Mouse (Mus musculus) liver, embryonic 12.5 days (tissue): ENCODE measurements at regions not wholly inside any gene's neighbourhood (a gene's known extent, or its start where the extent isn't known, plus 50 kb on each side); places are given as distances from the start of the nearest gene placed in this dataset.

ENCODE experiments used
- ATAC-seq: fragments of 200-750 bp; cut with Nextera tagmentation; 2 replicates; pipeline ENCODE4 v1.8.0; 2017; ENCODE audit warnings: moderate number of reproducible peaks, mild to moderate bottlenecking, moderate library complexity
- H3K27ac ChIP-seq: fragments of 300-500 bp; sonication (generic); 2 replicates; pipeline ENCODE4 v1.5.1; 2016; ENCODE audit warnings: mild to moderate bottlenecking
- H3K27me3 ChIP-seq: fragments of 300-500 bp; sonication (generic); replicated peaks from 2 replicates; pipeline ENCODE4 v1.6.1; 2016; ENCODE audit warnings: mild to moderate bottlenecking, moderate library complexity
- H3K36me3 ChIP-seq: fragments of 300-500 bp; sonication (generic); 2 replicates; pipeline ENCODE4 v1.6.1; 2016; ENCODE audit warnings: mild to moderate bottlenecking, moderate library complexity
- H3K4me1 ChIP-seq: fragments of 300-500 bp; sonication (generic); 2 replicates; pipeline ENCODE4 v1.6.1; 2016
- H3K4me2 ChIP-seq: fragments of 300-500 bp; sonication (generic); 2 replicates; pipeline ENCODE4 v1.6.1; 2016; ENCODE audit warnings: mild to moderate bottlenecking, moderate library complexity
- H3K4me3 ChIP-seq: fragments of 300-500 bp; sonication (generic); 2 replicates; pipeline ENCODE4 v1.5.1; 2016; ENCODE audit warnings: mild to moderate bottlenecking, moderate library complexity
- H3K9ac ChIP-seq: fragments of 300-500 bp; sonication (generic); 2 replicates; pipeline ENCODE4 v1.6.1; 2016; ENCODE audit warnings: mild to moderate bottlenecking, moderate library complexity
- H3K9me3 ChIP-seq: fragments of 300-500 bp; sonication (generic); replicated peaks from 2 replicates; pipeline ENCODE4 v1.6.1; 2016; ENCODE audit warnings: mild to moderate bottlenecking, moderate library complexity
- WGBS: fragments of 180-500 bp; shearing (Covaris S2); methylation state at CpG from one replicate; pipeline ENCODE4 v1.1.7; 2016; ENCODE audit not compliant: insufficient replicate concordance; 5-methylcytosine and 5-hydroxymethylcytosine counted together

GRCm38 (mm10) chr13:112213652-112214081 is 74.6 kb upstream of the Ankrd55 start:
- Histone ChIP-seq H3K9ac (no peak overlapping the region), H3K27ac (no peak overlapping the region), H3K27me3 (peaks cover 11% of the 10 kb centered on the region; the same call in 1 of the 2 replicates), H3K4me3 (no peak overlapping the region), H3K4me1 (no peaks in the 10 kb centered on the region), H3K4me2 (no peak overlapping the region), H3K9me3 (no peaks in the 10 kb centered on the region), H3K36me3 (no peaks in the 10 kb centered on the region)
- ATAC-seq, result no peak
- WGBS, result 69% methylated on average over 17 of the region's 17 CpGs

DNA sequence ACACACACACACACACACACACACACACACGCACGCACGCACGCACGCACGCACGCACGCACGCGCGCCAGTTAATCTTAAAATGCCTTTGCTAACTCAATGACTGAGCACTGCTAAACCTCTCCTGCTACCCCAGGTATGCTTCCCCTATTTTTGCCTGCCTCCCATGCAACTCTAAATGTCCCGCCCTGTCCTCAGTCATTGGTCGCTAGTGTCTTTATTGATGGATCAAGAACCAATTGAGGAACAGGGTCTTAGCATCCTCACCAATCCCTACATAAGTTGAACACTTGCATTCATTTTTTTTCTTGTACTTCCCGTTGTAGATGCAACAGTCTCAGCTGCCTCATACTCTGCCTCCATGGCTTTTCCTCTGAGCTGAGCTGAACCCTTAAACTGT is 72.2 kb upstream of the Ankrd55 start:
- ATAC-seq, result no peak
- Histone ChIP-seq H3K27me3 (peaks cover 11% of the 10 kb centered on the region; the same call in 1 of the 2 replicates), H3K4me1 (no peaks in the 10 kb centered on the region), H3K9ac (no peak overlapping the region), H3K27ac (no peak overlapping the region), H3K9me3 (no peaks in the 10 kb centered on the region), H3K36me3 (no peaks in the 10 kb centered on the region), H3K4me2 (no peak overlapping the region), H3K4me3 (no peak overlapping the region)
- 81% methylated on average over 14 of the region's 14 CpGs for WGBS

GRCm38 (mm10) chr13:112218389-112218788 is 69.9 kb upstream of the Ankrd55 start:
- Histone ChIP-seq H3K9ac (no peak overlapping the region), H3K4me3 (no peak overlapping the region)
- 65% methylated on average over 5 of the region's 5 CpGs for WGBS

GRCm38 (mm10) chr13:112220184-112220583 is 68.1 kb upstream of the Ankrd55 start:
- no peaks in the 10 kb centered on the region for H3K4me1 ChIP-seq
- H3K27ac ChIP-seq, result no peak overlapping the region
- no peaks in the 10 kb centered on the region for H3K36me3 ChIP-seq
- H3K9ac ChIP-seq, result no peak overlapping the region
- no peak overlapping the region for H3K4me2 ChIP-seq
- H3K4me3 ChIP-seq, result no peak overlapping the region
- no peak for ATAC-seq
- WGBS, result 70% methylated on average over 8 of the region's 8 CpGs
- H3K27me3 ChIP-seq, result no peaks in the 10 kb centered on the region
- H3K9me3 ChIP-seq, result 0 out of 2 replicates have a peak, but pooled peaks cover 3% of the 10 kb centered on the region

More at GRCm38 (mm10) chr13:112218389-112218788, 69.9 kb upstream of the Ankrd55 start:
- Histone ChIP-seq H3K27ac (no peak overlapping the region), H3K27me3 (0 out of 2 replicates have a peak, but pooled peaks cover 6% of the 10 kb centered on the region), H3K36me3 (no peaks in the 10 kb centered on the region), H3K9me3 (no peaks in the 10 kb centered on the region), H3K4me1 (no peaks in the 10 kb centered on the region), H3K4me2 (no peak overlapping the region)
- no peak for ATAC-seq

DNA sequence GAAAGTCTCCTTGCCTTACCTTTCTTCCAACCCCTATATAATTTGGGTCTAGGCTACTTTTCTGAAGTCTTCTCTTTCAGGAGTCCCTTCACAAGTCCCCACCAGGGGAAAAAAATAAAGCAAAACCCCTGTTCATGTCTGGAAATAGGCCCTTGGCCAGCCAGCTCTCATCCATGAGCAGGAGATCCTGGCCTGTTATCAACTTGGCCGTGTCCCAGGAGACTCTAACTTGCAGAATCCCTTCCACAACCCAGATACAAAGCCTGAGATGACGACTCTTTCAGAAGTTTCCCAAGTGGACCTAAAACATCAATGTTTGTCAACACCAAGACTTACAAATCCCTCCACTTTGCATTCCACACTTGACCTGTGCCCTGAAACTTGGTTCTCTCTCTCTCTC is 64.6 kb upstream of the Ankrd55 start:
- no peaks in the 10 kb centered on the region for H3K27me3 ChIP-seq
- H3K4me1 ChIP-seq, result no peaks in the 10 kb centered on the region
- H3K9me3 ChIP-seq, result 0 out of 2 replicates have a peak, but pooled peaks cover 3% of the 10 kb centered on the region
- H3K36me3 ChIP-seq, result no peaks in the 10 kb centered on the region
- no peak for ATAC-seq
- H3K27ac ChIP-seq, result no peak overlapping the region
- no peak overlapping the region for H3K4me3 ChIP-seq
- no peak overlapping the region for H3K4me2 ChIP-seq
- no peak overlapping the region for H3K9ac ChIP-seq
- 64% methylated on average over 2 of the region's 2 CpGs for WGBS

GRCm38 (mm10) chr13:112227766-112228165 is 60.5 kb upstream of the Ankrd55 start:
- H3K36me3 ChIP-seq, result no peaks in the 10 kb centered on the region
- 60% methylated on average over 13 of the region's 13 CpGs for WGBS
- no peak overlapping the region for H3K4me2 ChIP-seq
- no peak for ATAC-seq
- H3K9ac ChIP-seq, result no peak overlapping the region
- H3K27me3 ChIP-seq, result no peaks in the 10 kb centered on the region
- 0 out of 2 replicates have a peak, but pooled peaks cover 3% of the 10 kb centered on the region for H3K9me3 ChIP-seq
- H3K27ac ChIP-seq, result no peak overlapping the region
- H3K4me3 ChIP-seq, result no peak overlapping the region
- no peaks in the 10 kb centered on the region for H3K4me1 ChIP-seq

- no peak overlapping the region for H3K9ac ChIP-seq
- no peak for ATAC-seq
- H3K4me2 ChIP-seq, result no peak overlapping the region
- no peaks in the 10 kb centered on the region for H3K27me3 ChIP-seq
- WGBS, result 55% methylated on average over 4 of the region's 4 CpGs
- H3K4me3 ChIP-seq, result no peak overlapping the region
- 0 out of 2 replicates have a peak, but pooled peaks cover 3% of the 10 kb centered on the region for H3K9me3 ChIP-seq
- H3K36me3 ChIP-seq, result no peaks in the 10 kb centered on the region
- H3K27ac ChIP-seq, result no peak overlapping the region
- no peaks in the 10 kb centered on the region for H3K4me1 ChIP-seq
Observed at GRCm38 (mm10) chr13:112228846-112229245, 59.4 kb upstream of the Ankrd55 start.

DNA sequence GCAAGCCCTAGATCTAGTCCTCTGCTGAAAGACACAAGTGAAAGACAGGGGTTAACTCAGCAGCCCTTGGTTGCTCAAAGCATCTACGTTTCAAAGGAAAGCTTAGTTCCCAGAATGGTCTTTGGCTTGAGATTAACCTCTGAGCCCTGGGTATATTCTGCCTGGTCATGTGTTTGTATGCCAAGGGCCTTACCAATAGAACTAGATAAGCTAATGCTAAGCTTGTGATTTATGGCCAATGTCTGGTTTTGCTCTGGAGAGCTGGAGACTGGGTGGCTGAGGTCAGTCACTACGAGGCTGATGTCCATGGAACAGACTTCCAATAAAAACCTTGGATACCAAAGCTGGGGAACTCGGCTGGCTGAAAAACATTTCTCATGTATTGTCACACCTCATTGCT is 58.1 kb upstream of the Ankrd55 start:
- H3K27ac ChIP-seq, result no peak overlapping the region
- no peak overlapping the region for H3K9ac ChIP-seq
- H3K36me3 ChIP-seq, result no peaks in the 10 kb centered on the region
- H3K4me1 ChIP-seq, result no peaks in the 10 kb centered on the region
- H3K9me3 ChIP-seq, result no peaks in the 10 kb centered on the region
- no peak overlapping the region for H3K4me2 ChIP-seq
- H3K27me3 ChIP-seq, result no peaks in the 10 kb centered on the region
- 67% methylated on average over 3 of the region's 3 CpGs for WGBS
- H3K4me3 ChIP-seq, result no peak overlapping the region
- no peak for ATAC-seq

GRCm38 (mm10) chr13:112234695-112235094 is 53.6 kb upstream of the Ankrd55 start:
- Histone ChIP-seq H3K4me3 (no peak overlapping the region), H3K27me3 (no peaks in the 10 kb centered on the region), H3K4me2 (no peak overlapping the region), H3K9me3 (no peaks in the 10 kb centered on the region), H3K9ac (no peak overlapping the region), H3K36me3 (no peaks in the 10 kb centered on the region), H3K4me1 (no peaks in the 10 kb centered on the region), H3K27ac (no peak overlapping the region)
- no peak for ATAC-seq
- 69% methylated on average over 6 of the region's 6 CpGs for WGBS

- Histone ChIP-seq H3K4me2 (no peak overlapping the region), H3K27ac (no peak overlapping the region), H3K36me3 (no peaks in the 10 kb centered on the region), H3K9me3 (no peaks in the 10 kb centered on the region), H3K9ac (no peak overlapping the region), H3K4me1 (no peaks in the 10 kb centered on the region), H3K27me3 (no peaks in the 10 kb centered on the region; the same call in 1 of the 2 replicates), H3K4me3 (no peak overlapping the region)
- WGBS, result 69% methylated on average over 6 of the region's 6 CpGs
- ATAC-seq, result no peak
Observed at GRCm38 (mm10) chr13:112236956-112237355, 51.3 kb upstream of the Ankrd55 start.

DNA sequence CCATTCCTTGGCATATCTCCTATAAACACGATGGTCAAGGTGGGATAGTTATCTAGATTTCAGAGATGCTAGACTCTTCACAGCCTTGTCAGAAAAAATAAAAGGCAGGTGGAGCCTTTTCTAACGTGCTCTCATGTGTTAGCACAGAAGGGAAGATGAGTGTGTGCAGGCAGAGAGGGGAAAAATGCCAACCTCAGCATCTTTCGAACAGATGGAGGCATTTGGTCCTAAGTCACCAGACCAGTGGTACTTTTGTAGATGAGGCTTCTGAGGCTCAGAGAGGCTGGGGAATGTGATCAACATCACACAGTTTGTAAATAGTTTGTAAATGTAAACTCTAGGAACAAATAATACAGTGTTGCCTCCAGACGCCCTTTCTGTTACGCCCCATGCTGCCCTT is 50.9 kb upstream of the Ankrd55 start:
- no peaks in the 10 kb centered on the region for H3K9me3 ChIP-seq
- H3K36me3 ChIP-seq, result no peaks in the 10 kb centered on the region
- H3K4me2 ChIP-seq, result no peak overlapping the region
- H3K4me1 ChIP-seq, result no peaks in the 10 kb centered on the region
- no peaks in the 10 kb centered on the region; the same call in 1 of the 2 replicates for H3K27me3 ChIP-seq
- no peak overlapping the region for H3K27ac ChIP-seq
- WGBS, result 64% methylated on average over 5 of the region's 5 CpGs
- no peak for ATAC-seq
- H3K9ac ChIP-seq, result no peak overlapping the region
- H3K4me3 ChIP-seq, result no peak overlapping the region

GRCm38 (mm10) chr13:112237917-112238316 is 50.3 kb upstream of the Ankrd55 start:
- Histone ChIP-seq H3K9me3 (no peaks in the 10 kb centered on the region), H3K4me1 (no peaks in the 10 kb centered on the region), H3K9ac (no peak overlapping the region), H3K36me3 (no peaks in the 10 kb centered on the region), H3K27me3 (no peaks in the 10 kb centered on the region; the same call in 1 of the 2 replicates), H3K4me2 (no peak overlapping the region), H3K27ac (no peak overlapping the region), H3K4me3 (no peak overlapping the region)
- WGBS, result 68% methylated on average over 4 of the region's 4 CpGs
- no peak for ATAC-seq
